Mouse (Mus musculus) kidney, postnatal 36 days (tissue): Measurements from ENCODE around the gene Galr3.
A peak's percentile ranks its signal among the peaks of the same experiment; 100 is the strongest.
"Not testable (repeated sequence)": the region's sequence is repeated elsewhere in the genome, so short reads cannot be mapped to it uniquely, and the experiment has no call there.

Experiments
- DNase-seq, 2 experiments: peaks; one replicate each; pipeline ENCODE4 v3.0.0; 2021 to 2022; ENCODE audit warnings: mixed read lengths in 2 of 2

Galr3 gene

GRCm38 (mm10) chr15:79027291-79028205 lies 14.1 kb upstream of the Galr3 start:
- peak; percentile 32 to 67 for DNase-seq

GRCm38 (mm10) chr15:79028237-79028738 lies 13.4 kb upstream of the Galr3 start, which contains the start of gene H1f0:
Gene H1f0, plus strand, starts transcription at chr15:79028450.
- DNase-seq, result peak; percentile 94 to 97

- peak in 1 of 2 experiments; percentile 30 for DNase-seq
Observed at GRCm38 (mm10) chr15:79028823-79029484, 12.7 kb upstream of the Galr3 start.

- peak in 1 of 2 experiments; percentile 31 for DNase-seq
Observed at GRCm38 (mm10) chr15:79029519-79030241, 12.0 kb upstream of the Galr3 start.

GRCm38 (mm10) chr15:79030551-79031435 lies 10.9 kb upstream of the Galr3 start:
- peak; percentile 95 to 97 for DNase-seq

- DNase-seq, result not testable (repeated sequence)
Observed at GRCm38 (mm10) chr15:79031908-79032307, 9.8 kb upstream of the Galr3 start.

GRCm38 (mm10) chr15:79037913-79038328 lies 3.8 kb upstream of the Galr3 start:
- peak; percentile 76 to 94 for DNase-seq

GRCm38 (mm10) chr15:79038331-79038730 lies 3.4 kb upstream of the Galr3 start:
- DNase-seq, result no peak

GRCm38 (mm10) chr15:79038853-79039252 lies 2.8 kb upstream of the Galr3 start:
- peak; percentile 92 to 95 for DNase-seq

GRCm38 (mm10) chr15:79040501-79041416 lies 926 bp upstream of the Galr3 start:
- DNase-seq, result peak; percentile 42 to 58

GRCm38 (mm10) chr15:79042721-79043491 lies 1.2 kb downstream of the Galr3 start:
- peak in 1 of 2 experiments; percentile 54 for DNase-seq

GRCm38 (mm10) chr15:79044837-79045236 lies 3.2 kb downstream of the Galr3 start:
- DNase-seq, result no peak

GRCm38 (mm10) chr15:79048186-79048585 lies 6.5 kb downstream of the Galr3 start:
- no peak for DNase-seq

- no peak for DNase-seq
Observed at GRCm38 (mm10) chr15:79050160-79050845, 8.6 kb downstream of the Galr3 start.

- no peak for DNase-seq
Observed at GRCm38 (mm10) chr15:79050964-79051363, 9.3 kb downstream of the Galr3 start.

- DNase-seq, result peak; percentile 81 to 90
Observed at GRCm38 (mm10) chr15:79051461-79052360, 10.0 kb downstream of the Galr3 start.

GRCm38 (mm10) chr15:79052366-79052765 lies 10.7 kb downstream of the Galr3 start:
- no peak for DNase-seq

GRCm38 (mm10) chr15:79056601-79057000 lies 14.9 kb downstream of the Galr3 start:
- DNase-seq, result peak; percentile 23 to 28
